Mouse (Mus musculus) left cerebral cortex, postnatal 36 days (tissue): ENCODE measurements around the gene Snx30. TPM values are rescaled to one million over a fixed set of nuclear protein-coding genes. Genes with fewer than 3 reads are reported as not detected.
"Not testable (repeated sequence)": the region's sequence is repeated elsewhere in the genome, so short reads cannot be mapped to it uniquely, and the experiment has no call there.

ENCODE experiments used
- DNase-seq, 2 experiments: peaks; one replicate each; pipeline ENCODE4 v3.0.0; 2021 to 2022; ENCODE audit warnings: low spot score in 2 of 2, mixed read lengths in 1 of 2
- intact Hi-C: fragments of 180-260 bp; cut with DNase I; formaldehyde crosslinking; loops from one replicate; pipeline ENCODE4 v1.15.1; 2025
- total RNA-seq, 2 experiments: library from RNA; stranded (reverse); gene quantifications; 2 replicates each; pipeline ENCODE4 v1.2.3; 2021

Snx30 gene
- total RNA-seq, 2 experiments from 2014 or later: 31.8 to 33.8 TPM

GRCm38 (mm10) chr4:59787126-59787525, 18.5 kb upstream of the Snx30 start:
- intact Hi-C loops: loop anchor here (2.0 kb wide), 1 partner anchor 64 kb away; no protein-coding TSS in a partner anchor

GRCm38 (mm10) chr4:59789015-59789414, 16.6 kb upstream of the Snx30 start:
- intact Hi-C loops: no loop called here

More at GRCm38 (mm10) chr4:59787126-59787525, 18.5 kb upstream of the Snx30 start:
- DNase-seq: no peak

DNA sequence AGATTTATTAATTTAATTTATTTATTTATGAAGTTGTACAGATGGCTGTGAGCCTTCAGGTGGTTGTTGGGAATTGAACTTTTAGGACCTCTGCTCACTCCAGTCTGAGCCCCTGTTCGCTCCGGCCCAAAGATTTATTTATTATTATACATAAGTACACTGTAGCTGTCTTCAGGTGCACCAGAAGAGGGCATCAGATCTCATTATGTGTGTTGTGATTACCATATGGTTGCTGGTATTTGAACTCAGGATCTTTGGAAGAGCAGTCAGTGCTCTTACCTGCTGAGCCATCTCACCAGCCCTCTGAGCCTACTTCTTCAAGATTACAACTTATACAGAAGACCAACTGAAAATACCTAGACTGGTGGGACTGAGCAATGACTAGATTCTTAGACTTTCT, 12.0 kb upstream of the Snx30 start:
- intact Hi-C loops, DNase-seq: not testable (repeated sequence)

More at GRCm38 (mm10) chr4:59789015-59789414, 16.6 kb upstream of the Snx30 start:
- no peak for DNase-seq

GRCm38 (mm10) chr4:59794116-59794515, 11.5 kb upstream of the Snx30 start:
- DNase-seq: no peak
- intact Hi-C loops: no loop called here

GRCm38 (mm10) chr4:59795788-59796455, 9.7 kb upstream of the Snx30 start:
- intact Hi-C loops: no loop called here
- DNase-seq: no peak

DNA sequence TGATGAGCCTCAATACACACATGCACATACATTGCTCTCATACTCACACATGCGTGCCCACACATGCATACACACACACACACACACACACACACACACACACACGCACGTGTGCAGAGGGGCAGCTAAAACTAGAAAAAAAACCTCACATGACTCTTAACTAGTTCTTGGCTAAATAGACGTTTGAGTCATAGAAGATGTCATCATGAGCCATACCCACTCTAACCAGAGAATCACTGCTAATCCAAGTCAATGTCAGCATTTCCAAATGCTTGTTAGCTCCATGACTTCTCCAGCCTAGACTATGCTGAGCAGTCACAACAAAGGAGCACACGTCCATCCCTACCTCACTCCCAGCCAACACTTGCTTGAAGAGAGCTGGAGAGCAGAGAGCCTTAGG, 5.5 kb upstream of the Snx30 start:
- intact Hi-C loops: no loop called here

DNA sequence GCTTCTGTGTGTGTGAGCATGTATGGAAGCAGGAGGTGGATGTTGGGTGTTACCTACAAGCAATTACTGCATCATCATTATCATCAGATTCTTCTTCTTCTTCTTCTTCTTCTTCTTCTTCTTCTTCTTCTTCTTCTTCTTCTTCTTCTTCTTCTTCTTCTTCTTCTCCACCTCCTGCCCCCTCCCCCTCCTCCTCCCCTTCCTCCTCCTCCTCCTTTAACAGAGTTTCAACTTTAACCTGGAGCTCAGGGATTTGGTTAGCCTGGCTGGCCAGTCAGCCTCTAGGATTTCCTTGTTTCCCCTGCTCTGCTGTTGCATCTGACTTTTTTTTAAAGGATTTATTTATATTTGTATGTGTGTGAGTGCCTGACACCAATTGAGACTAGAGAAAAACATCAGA, 4.2 kb upstream of the Snx30 start, which contains the start of gene Inip:
Inip (minus strand) TSS at position 101 of the 400 bp plus-strand sequence.
- intact Hi-C loops: no loop called here
- DNase-seq: no peak

More for the DNA sequence above, 5.5 kb upstream of the Snx30 start:
- no peak for DNase-seq

- no peak for DNase-seq
- intact Hi-C loops: no loop called here
Measured at GRCm38 (mm10) chr4:59802107-59802506, 3.5 kb upstream of the Snx30 start.

DNA sequence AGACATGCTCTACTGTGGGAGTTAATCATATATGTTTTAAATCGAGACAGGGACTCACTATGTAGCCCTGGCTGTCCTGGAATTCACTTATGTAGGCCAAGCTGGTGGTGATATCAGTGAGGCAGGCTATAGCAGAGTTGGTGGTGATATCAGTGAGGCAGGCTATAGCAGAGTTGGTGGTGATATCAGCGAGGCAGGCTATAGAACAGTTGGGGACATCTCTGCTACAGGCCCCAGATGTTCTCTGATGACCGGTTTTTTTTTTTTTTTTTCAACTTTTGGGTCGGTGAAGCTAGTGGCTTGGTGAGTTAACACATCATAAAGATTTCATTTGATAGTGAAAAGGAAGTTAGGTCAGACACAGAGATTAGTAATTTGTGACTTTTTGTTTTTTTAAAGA, 2.8 kb upstream of the Snx30 start:
- intact Hi-C loops: no loop called here
- no peak for DNase-seq

DNA sequence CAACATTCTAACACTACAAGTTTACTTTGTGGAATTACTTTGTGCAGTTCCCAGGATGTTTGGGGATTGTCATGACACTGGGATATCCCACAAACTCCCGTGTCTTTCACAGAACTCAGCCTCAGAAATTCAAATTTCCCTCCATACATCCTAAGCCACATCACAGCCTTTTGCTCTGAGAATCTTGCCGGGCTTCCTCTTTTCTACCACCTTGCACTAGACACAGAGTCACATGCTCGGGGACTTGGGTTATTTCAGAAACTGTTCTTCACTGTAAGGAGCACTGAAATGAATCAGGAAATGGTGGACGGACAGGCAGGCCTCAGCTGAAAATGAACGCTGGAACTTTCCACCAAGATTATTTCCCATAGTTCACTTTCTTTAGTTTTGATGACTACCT, 2.3 kb upstream of the Snx30 start:
- intact Hi-C loops: no loop called here
- no peak for DNase-seq

DNA sequence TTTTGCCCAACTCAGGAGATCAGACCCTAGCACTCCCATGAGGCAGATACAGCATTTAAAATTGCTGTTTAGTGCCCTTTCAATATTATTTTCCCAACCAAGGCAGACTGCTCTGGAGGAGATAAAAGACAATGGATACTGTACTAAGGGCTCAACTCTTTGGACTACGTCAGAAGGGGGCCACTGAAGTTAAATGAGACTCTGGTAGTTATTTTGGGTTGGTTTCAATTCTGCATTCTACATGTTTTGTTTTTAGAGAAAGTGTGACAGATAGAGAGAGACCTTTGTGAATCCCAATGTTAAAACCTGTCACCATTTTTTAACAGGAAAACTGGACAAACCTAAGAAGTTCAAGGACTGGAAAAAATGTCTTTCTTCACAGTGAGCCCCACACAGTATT, 886 bp upstream of the Snx30 start:
- DNase-seq: no peak
- intact Hi-C loops: loop anchor here (5.0 kb wide), 2 partner anchors 48 to 68 kb away; no protein-coding TSS in a partner anchor

GRCm38 (mm10) chr4:59805968-59806878, 583 bp downstream of the Snx30 start:
- DNase-seq: peak; percentile 20 to 22
- intact Hi-C loops: loop anchor here (5.0 kb wide), 2 partner anchors 46 to 66 kb away; no protein-coding TSS in a partner anchor

DNA sequence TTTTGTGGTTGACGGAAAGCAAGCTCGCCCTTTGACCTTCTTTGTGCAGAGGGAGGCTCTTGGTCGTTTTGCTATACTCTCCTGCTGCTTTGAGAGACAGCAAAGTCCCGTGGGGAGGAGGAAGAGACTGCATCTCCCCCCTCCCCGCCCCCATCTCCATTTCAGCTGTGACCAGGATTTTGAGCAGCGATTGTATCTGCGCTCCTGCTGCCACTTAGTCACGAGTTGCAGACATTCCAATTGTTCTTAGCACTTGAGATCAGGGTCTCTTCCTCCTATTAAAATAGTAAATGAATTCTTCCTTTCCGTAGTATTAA, 1.2 kb downstream of the Snx30 start:
- DNase-seq: no peak
- intact Hi-C loops: loop anchor here (5.0 kb wide), 2 partner anchors 45 to 65 kb away; no protein-coding TSS in a partner anchor

GRCm38 (mm10) chr4:59807521-59807920, 1.9 kb downstream of the Snx30 start:
- intact Hi-C loops: loop anchor here (5.0 kb wide), 2 partner anchors 45 to 65 kb away; no protein-coding TSS in a partner anchor
- no peak for DNase-seq

DNA sequence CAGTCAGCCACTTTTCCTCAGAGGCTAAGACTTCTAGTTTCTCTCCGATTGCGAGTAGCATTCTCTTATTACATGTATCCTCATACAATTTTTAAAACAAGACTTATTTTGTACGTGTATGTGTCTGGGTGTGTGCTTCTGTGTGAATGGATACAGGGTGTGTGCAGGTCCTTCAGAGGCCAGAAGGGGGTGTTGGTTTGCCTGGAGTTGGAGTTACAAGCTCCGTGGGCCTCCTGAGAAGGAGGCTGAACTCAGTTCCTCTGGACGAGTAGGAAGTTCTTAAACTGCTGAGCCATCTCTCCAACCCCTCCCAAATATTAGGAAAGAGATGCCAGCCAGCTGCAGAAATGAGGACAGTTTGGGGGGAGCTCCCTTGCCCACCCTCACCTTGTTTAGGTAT, 2.8 kb downstream of the Snx30 start:
- DNase-seq: no peak
- intact Hi-C loops: loop anchor here (5.0 kb wide), 2 partner anchors 44 to 64 kb away; no protein-coding TSS in a partner anchor

GRCm38 (mm10) chr4:59814094-59814493, 8.5 kb downstream of the Snx30 start:
- intact Hi-C loops: no loop called here

GRCm38 (mm10) chr4:59815121-59815810, 9.6 kb downstream of the Snx30 start:
- intact Hi-C loops: no loop called here
- peak; percentile 26 to 30 for DNase-seq

More at GRCm38 (mm10) chr4:59814094-59814493, 8.5 kb downstream of the Snx30 start:
- no peak for DNase-seq

DNA sequence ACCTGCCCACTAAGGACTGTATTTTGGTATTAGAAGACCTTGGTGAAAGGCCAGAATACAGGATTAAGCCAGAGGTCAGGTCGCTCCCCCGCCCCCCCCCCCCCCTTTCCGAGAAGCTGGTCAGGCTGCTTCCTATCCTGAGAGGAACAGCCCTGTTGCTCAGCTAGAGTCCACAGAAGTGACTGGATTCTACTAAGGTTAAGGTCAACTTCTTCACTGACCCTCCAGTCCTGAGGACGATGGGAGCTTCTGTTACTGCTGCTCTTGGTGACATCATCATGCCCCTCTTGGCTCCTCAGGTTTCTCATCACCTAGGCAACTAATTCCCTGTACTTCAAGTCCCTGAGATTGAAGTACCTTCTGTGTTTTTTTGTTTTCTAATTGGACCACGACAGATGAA, 10.4 kb downstream of the Snx30 start:
- intact Hi-C loops: no loop called here

DNA sequence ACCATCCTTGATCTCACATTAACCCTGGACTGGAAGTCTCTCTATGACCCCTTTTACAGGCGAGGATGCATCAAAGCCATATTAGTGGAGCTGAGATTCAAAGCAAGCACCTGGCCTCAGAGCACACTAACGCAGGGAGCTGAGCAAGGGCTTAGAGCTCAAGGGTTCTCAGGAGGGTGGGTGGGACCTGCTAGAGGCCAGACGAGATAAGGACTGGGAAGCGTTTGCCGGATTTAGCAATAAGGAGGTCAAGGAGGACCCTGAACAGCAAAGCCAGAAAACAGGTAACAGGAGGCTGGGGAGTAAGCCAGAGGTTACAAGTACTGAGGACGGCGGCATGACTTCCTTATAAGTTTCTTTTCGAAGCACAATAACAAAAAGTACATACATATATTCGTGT, 10.8 kb downstream of the Snx30 start:
- intact Hi-C loops: no loop called here
- no peak for DNase-seq

More for the DNA sequence above, 10.4 kb downstream of the Snx30 start:
- DNase-seq: no peak

GRCm38 (mm10) chr4:59817790-59818189, 12.2 kb downstream of the Snx30 start:
- DNase-seq: no peak
- intact Hi-C loops: no loop called here
